Mouse (Mus musculus) layer of hippocampus, adult 8-10 months (tissue): ENCODE results near the gene Slc35e3. TPM values are rescaled to one million over a fixed set of nuclear protein-coding genes. Genes with fewer than 3 reads are reported as not detected.
"Not testable (repeated sequence)": the region's sequence is repeated elsewhere in the genome, so short reads cannot be mapped to it uniquely, and the experiment has no call there.

Experiments used
- DNase-seq, 2 experiments: peaks; one replicate each; pipeline ENCODE4 v3.0.0; 2022; ENCODE audit warnings: low spot score in 2 of 2
- total RNA-seq, 4 experiments: library from RNA; stranded (reverse); gene quantifications; 2 replicates each; pipeline ENCODE4 v1.2.4; 2022

Slc35e3 gene
- total RNA-seq, 4 experiments from 2014 or later, result 29.7 to 33.1 (median 31.9) TPM

DNA sequence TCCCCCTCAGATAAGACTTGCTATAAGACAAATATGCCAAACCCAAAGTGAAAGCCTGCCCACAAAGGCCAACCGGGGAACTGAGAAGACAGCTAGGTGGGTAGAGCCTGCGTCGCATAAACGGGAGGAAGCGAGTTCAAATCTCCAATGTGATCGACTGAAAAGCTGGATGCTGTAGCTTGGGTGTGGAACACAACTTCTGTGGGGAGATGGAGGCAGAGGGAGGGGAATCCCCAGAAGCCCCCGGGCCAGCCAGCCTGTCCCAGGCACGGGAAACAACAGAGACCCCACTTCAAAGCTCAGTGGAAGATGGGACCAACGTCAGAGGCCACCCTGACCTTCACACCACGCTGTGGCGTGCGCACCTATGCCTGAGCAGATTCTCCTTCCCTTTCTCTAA, 16.8 kb upstream of the Slc35e3 start:
- DNase-seq, result no peak

DNA sequence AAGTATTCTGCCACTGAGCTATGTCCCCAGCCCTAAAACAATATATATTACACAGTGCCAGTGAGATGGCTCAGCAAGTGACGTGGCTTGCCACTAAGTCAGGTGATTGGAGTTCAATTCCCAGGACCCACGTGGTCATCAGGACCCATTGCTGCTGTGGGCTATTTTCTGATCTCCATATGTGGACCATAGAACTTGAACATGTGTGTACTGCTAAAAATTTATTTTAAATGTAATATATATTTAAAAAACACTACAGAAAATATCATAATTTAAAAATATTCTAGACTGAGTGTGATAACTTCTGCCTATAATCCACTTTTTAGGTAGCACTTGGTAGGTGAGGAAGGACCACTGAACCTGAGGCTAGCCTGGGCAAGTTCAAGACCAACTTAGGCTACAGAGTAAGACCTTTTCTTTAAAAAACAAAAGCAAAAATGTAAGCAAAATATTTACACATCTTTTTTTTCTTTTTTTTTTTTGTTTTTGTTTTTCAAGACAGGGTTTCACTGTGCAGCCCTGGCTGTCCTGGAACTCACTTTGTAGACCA, 16.2 kb upstream of the Slc35e3 start:
- DNase-seq, result no peak

GRCm38 (mm10) chr10:117761551-117761950, 15.4 kb upstream of the Slc35e3 start:
- no peak for DNase-seq

GRCm38 (mm10) chr10:117760831-117761335, 14.7 kb upstream of the Slc35e3 start:
- DNase-seq, result no peak

DNA sequence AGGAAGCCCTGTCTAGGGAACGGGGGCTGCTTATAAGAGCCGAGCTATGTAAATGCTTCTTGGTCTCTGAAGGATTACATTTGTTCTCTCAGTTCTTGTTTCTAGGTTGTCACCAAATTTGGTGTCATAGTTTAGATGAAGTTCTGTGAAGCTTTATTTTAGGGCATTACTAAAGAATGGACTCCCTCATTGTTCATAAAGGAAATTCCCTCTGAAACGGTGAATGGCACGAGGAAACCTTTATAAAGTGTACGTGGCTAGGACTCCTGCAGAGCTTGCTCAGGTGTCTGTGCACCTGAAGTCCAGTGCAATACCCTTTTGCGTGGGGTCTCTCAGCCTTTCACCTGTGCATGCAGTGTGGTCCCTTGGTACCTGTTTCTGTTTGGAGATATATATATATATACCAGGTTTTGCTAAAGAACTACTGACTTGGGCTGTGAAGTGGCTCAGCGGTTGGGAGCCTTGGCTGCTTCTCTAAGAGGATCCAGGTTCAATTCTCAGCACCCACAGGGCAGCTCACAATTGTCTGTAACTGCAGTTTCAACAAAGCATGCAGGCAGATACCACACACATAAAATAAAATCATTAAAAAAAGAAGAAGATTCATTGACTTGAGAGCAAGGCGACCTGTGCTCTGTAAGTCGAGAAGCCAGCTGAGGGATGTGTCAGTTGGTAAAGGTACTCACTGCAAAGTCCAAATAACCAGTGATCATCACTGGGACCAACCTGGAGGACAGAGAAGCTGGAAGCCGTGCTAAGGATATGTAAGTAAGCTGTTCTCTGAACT, 13.9 kb upstream of the Slc35e3 start:
- no peak for DNase-seq

GRCm38 (mm10) chr10:117758749-117759727, 12.9 kb upstream of the Slc35e3 start:
- DNase-seq, result no peak

- not testable (repeated sequence) for DNase-seq
These were observed 12.2 kb upstream of the Slc35e3 start for GRCm38 (mm10) chr10:117758344-117758743.

DNA sequence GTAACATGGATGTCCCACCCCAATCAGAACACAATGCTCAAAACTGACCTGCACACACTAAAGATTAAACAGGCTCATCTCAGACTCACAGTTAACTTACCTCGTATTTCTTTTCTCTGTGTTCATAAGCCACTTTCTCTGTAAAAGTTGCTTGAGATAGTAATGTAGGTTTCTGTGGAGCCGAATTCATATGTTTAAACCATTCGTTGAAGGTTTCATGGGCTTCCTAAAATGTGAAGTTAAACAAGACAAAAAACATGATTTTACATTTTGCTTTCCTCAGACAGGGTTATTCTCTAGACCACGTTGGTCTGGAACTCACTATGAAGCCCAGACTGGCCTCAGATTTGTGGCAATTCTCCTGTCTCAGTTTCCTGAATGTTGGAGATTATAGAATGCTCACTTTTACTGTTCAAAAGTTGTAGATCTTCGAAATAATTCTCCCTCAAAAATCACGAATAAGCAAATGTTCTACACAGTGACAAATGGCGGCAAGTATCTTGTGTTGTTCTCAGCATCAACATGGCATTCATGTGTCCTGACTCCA, 11.7 kb upstream of the Slc35e3 start:
- DNase-seq, result no peak

- no peak for DNase-seq
These were observed 11.1 kb upstream of the Slc35e3 start for GRCm38 (mm10) chr10:117757259-117757658.

GRCm38 (mm10) chr10:117756784-117757183, 10.6 kb upstream of the Slc35e3 start:
- DNase-seq, result no peak

- no peak for DNase-seq
These were observed 9.8 kb upstream of the Slc35e3 start for GRCm38 (mm10) chr10:117755799-117756467.

- DNase-seq, result no peak
These were observed 9.1 kb upstream of the Slc35e3 start for GRCm38 (mm10) chr10:117755086-117755798.

DNA sequence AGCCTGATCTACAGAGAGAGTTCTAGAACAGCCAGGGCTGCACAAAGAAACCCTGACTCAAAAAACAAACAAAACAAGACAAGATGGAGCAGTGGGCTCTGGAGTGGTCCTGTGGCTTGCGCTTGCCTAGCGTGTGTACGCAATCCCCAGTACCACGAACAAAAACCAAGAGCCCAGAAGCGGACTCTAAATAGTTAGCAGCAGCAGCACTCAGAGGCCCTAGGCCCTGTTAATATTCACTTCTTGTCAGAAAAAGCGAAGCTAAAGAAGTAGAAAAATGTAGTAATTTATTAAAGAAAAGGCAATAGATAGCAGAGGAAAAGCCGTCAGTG, 8.4 kb upstream of the Slc35e3 start:
- DNase-seq, result no peak

GRCm38 (mm10) chr10:117753711-117754608, 7.8 kb upstream of the Slc35e3 start:
- DNase-seq, result no peak

- no peak for DNase-seq
These were observed 6.9 kb upstream of the Slc35e3 start for GRCm38 (mm10) chr10:117752851-117753647.

DNA sequence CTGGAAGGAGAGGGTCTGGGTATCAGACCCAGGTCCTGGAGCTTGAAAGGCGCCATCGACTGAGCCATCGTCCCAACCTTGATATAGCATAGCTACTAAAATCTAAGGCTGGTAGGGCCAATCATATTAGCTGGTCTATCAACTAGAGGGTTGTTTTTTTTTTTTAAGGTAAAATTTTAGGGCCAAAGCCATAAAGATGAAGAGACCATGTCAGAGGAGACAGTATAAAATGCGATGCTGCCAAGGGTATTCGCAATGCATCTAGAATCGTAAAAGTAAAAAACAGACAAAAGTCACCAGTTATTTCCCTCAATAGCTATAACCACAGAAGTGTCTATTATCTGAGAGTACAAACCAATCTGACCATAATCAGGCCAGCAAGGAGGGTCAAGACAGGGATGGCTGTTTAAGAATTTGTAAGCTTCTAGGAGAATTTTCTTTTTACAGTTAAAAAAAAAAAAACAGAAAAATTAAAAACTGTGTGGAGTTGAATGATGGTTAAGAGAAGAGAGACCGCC, 6.2 kb upstream of the Slc35e3 start:
- DNase-seq, result no peak

GRCm38 (mm10) chr10:117751744-117752143, 5.6 kb upstream of the Slc35e3 start:
- no peak for DNase-seq

GRCm38 (mm10) chr10:117751282-117751610, 5.1 kb upstream of the Slc35e3 start:
- no peak for DNase-seq
